Mouse (Mus musculus): ENCODE results near the gene Ugt1a5. TPM values are rescaled to one million over a fixed set of nuclear protein-coding genes. Genes with fewer than 3 reads are reported as not detected.

The Ugt1a5 gene
- total and polyA plus RNA-seq, 2 experiments from 2014 or later, result 0.26 TPM; not detected in 1

DNA sequence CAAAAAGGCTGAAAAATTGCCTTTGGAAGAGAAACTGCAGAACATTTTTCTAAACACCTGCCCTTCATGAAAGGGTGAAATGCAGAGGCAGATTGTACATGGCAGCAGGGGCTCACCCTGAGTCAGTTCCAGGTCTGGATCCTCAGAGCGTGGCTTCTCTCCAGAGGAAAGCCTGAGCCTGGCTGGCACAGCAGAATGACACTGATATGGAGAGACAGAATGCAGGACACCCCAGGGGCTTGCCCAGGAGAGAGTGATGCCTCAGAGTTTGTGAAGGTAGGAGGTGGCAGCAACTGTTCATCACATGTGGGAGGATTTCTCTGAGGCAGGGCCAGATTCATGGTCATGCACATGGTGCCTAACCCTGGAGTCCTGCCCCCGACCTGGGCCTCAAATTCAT, 34.2 kb downstream of the Ugt1a5 start:
- no peaks in the 10 kb centered on the region for H3K9me3 ChIP-seq (ENCODE audit: low read length)
- no peak for TF ChIP-seq CTCF (IDR thresholded peaks at IDR 0.05; ENCODE audit: low read depth)
- H3K4me2 ChIP-seq (ENCODE audit: low read depth, low read length), result no peak overlapping the region
- H3K4me3 ChIP-seq (ENCODE audit: low read length), result no peak overlapping the region
- DNase-seq (ENCODE audit: low spot score), result no peak
- no peaks in the 10 kb centered on the region for H3K36me3 ChIP-seq (ENCODE audit: insufficient read depth, low read length)
- no peaks in the 10 kb centered on the region for H3K27me3 ChIP-seq (ENCODE audit: insufficient read depth, low read length)
- no peak for ATAC-seq
- no peaks in the 10 kb centered on the region; the same call in 1 of the 2 replicates for H3K4me1 ChIP-seq (ENCODE audit: insufficient read depth, low read length)
- H3K27ac ChIP-seq, result no peak overlapping the region
- WGBS, result 53% methylated on average over 2 of the region's 2 CpGs
- no peak overlapping the region for H3K9ac ChIP-seq (replicated peaks; ENCODE audit: low read length)

DNA sequence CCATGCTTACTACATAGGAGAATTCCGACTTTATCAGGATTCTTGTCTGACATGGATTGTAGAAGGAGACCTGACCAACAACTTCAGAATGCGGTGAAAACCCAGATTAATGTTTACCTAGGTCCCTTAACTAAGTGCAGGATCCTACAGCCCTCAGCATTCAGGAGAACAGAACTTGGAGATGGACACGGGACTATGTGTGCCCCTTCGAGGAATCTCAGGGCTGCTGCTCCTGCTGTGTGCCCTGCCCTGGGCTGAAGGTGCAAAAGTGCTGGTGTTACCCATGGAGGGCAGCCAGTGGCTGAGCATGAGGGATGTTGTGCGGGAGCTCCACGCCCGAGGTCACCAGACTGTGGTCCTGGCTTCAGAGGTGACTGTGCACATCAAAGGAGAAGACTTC, 34.6 kb downstream of the Ugt1a5 start, which contains the start of gene Ugt1a2:
Ugt1a2 (plus strand) TSS at position 146 of the 400 bp plus-strand sequence.
- ATAC-seq, result no peak
- peaks cover 4% of the 10 kb centered on the region; the same call in 1 of the 2 replicates for H3K4me1 ChIP-seq (ENCODE audit: insufficient read depth, low read length)
- WGBS, result 86% methylated on average over 7 of the region's 7 CpGs

DNA sequence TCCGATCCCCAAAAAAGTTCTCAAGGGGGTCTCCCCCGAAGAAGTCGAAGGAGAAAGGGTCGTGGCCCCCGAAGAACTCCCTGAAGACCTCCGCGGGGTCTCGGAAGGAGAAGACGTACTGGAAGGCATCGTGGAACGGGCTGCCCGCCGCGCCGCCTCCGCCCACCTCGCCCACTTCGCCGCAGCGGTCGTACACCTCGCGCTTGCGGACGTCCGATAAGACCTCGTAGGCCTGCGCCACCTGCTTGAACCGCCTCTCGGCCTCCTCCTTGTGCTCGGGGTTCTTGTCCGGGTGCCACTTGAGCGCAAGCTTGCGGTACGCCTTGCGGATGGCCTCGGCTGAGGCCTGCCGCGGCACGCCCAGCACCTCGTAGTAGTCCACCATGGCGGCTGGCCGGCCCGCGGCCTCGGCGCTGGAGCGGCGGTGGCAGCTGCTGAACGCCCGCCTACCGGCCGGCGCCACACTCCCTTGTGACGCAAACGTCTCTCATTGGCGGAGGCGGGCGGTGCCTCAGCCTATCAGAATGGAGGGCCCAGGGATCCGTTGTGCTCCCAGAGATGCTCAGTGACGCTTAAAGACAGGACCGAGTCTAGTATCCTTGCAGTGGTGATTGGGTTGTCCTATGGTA, 39.6 kb downstream of the Ugt1a5 start, which contains the start of gene Dnajb3:
Dnajb3 (minus strand) TSS at position 489 of the 629 bp plus-strand sequence.
- WGBS, result 6% methylated on average over 62 of the region's 62 CpGs
- no peaks in the 10 kb centered on the region for H3K9me3 ChIP-seq (ENCODE audit: low read length)
- peak; percentile 99 for ATAC-seq

More for the DNA sequence above, 34.6 kb downstream of the Ugt1a5 start, which contains the start of gene Ugt1a2:
- no peak for TF ChIP-seq CTCF (IDR thresholded peaks at IDR 0.05; ENCODE audit: low read depth)
- Histone ChIP-seq H3K9me3 (ENCODE audit: low read length) (no peaks in the 10 kb centered on the region), H3K36me3 (ENCODE audit: insufficient read depth, low read length) (no peaks in the 10 kb centered on the region), H3K4me2 (ENCODE audit: low read depth, low read length) (no peak within 1 kb of the TSS), H3K27me3 (ENCODE audit: insufficient read depth, low read length) (no peaks in the 10 kb centered on the region), H3K4me3 (ENCODE audit: low read length) (no peak within 1 kb of the TSS), H3K9ac (replicated peaks; ENCODE audit: low read length) (no peak within 1 kb of the TSS), H3K27ac (no peak within 1 kb of the TSS)
- DNase-seq (ENCODE audit: low spot score), result no peak

DNA sequence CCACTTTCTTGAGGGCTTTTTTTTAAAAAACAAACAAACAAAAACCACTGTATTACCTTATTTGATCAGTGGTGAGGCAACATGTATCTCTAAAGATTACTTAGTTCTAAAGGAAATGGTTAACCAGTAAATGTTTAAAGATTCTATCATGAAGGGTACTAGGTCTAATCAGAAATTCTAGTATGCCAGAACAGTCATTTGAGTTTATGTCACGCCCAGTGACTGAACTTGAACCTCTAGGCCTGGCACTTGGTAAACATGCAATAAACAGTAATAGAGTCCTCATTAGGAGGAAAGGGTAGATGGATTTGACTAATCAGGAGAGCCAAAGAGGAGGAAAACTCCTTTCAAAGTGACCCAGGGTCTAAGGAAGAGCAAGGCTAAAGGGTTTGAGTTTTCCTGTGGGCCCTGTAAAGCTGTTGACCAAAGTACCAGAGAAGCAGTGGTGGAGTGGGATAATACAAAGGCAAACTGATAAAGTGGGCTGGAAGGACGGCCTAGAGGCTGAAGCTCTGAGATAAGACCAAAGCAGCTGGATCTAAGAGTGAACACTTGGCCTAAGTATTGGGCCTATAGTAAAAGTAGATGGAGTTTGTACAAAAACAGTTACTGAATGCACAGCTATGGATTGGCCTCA, 41.1 kb downstream of the Ugt1a5 start:
- H3K4me1 ChIP-seq (ENCODE audit: insufficient read depth, low read length), result peaks cover 4% of the 10 kb centered on the region; the same call in 1 of the 2 replicates
- 80% methylated on average over 2 of the region's 2 CpGs for WGBS
- ATAC-seq, result no peak
- H3K27me3 ChIP-seq (ENCODE audit: insufficient read depth, low read length), result no peaks in the 10 kb centered on the region
- no peak for DNase-seq (ENCODE audit: low spot score)
- H3K4me3 ChIP-seq (ENCODE audit: low read length), result no peak overlapping the region
- H3K9ac ChIP-seq (replicated peaks; ENCODE audit: low read length), result no peak overlapping the region
- H3K36me3 ChIP-seq (ENCODE audit: insufficient read depth, low read length), result no peaks in the 10 kb centered on the region
- H3K9me3 ChIP-seq (ENCODE audit: low read length), result peaks cover 7% of the 10 kb centered on the region
- no peak overlapping the region for H3K4me2 ChIP-seq (ENCODE audit: low read depth, low read length)
- TF ChIP-seq CTCF (IDR thresholded peaks at IDR 0.05; ENCODE audit: low read depth), result no peak
- H3K27ac ChIP-seq, result no peak overlapping the region

More for the DNA sequence above, 39.6 kb downstream of the Ugt1a5 start, which contains the start of gene Dnajb3:
- H3K4me1 ChIP-seq (ENCODE audit: insufficient read depth, low read length), result peaks cover 4% of the 10 kb centered on the region; the same call in 1 of the 2 replicates
- peak; percentile 93 for DNase-seq (ENCODE audit: low spot score)
- H3K27me3 ChIP-seq (ENCODE audit: insufficient read depth, low read length), result no peaks in the 10 kb centered on the region
- TF ChIP-seq CTCF (IDR thresholded peaks at IDR 0.05; ENCODE audit: low read depth), result no peak
- peak within 1 kb of the TSS; percentile 58 for H3K9ac ChIP-seq (replicated peaks; ENCODE audit: low read length)
- peak within 1 kb of the TSS; percentile 74 for H3K4me2 ChIP-seq (ENCODE audit: low read depth, low read length)
- peak within 1 kb of the TSS; percentile 40 for H3K4me3 ChIP-seq (ENCODE audit: low read length)
- H3K27ac ChIP-seq, result peak within 1 kb of the TSS; percentile 48; the same call in 1 of the 2 replicates
- no peaks in the 10 kb centered on the region for H3K36me3 ChIP-seq (ENCODE audit: insufficient read depth, low read length)

DNA sequence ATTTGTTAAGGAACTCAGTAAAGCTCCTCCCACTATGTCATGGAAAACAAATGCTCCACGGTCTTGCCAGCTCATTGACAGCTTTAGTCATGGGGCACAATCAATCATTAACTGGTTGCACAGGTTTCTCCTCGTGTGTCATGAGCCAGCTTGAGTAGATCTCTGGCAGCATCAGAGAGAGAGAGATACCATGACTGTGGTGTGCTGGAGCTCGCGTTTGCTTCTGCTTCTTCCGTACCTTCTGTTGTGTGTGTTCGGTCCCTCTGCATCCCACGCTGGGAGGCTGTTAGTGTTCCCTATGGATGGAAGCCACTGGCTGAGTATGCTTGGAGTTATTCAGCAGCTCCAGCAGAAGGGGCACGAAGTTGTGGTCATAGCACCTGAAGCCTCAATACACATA, 46.0 kb downstream of the Ugt1a5 start, which contains the start of gene Ugt1a1:
Ugt1a1 (plus strand) TSS at position 148 of the 400 bp plus-strand sequence.
- Histone ChIP-seq H3K9ac (replicated peaks; ENCODE audit: low read length) (no peak within 1 kb of the TSS), H3K4me2 (ENCODE audit: low read depth, low read length) (no peak within 1 kb of the TSS), H3K4me1 (ENCODE audit: insufficient read depth, low read length) (no peaks in the 10 kb centered on the region), H3K4me3 (ENCODE audit: low read length) (no peak within 1 kb of the TSS), H3K27me3 (ENCODE audit: insufficient read depth, low read length) (no peaks in the 10 kb centered on the region), H3K9me3 (ENCODE audit: low read length) (peaks cover 52% of the 10 kb centered on the region), H3K27ac (no peak within 1 kb of the TSS), H3K36me3 (ENCODE audit: insufficient read depth, low read length) (no peaks in the 10 kb centered on the region)
- TF ChIP-seq CTCF (IDR thresholded peaks at IDR 0.05; ENCODE audit: low read depth), result no peak
- peak; percentile 18 for DNase-seq (ENCODE audit: low spot score)
- ATAC-seq, result 0 out of 2 replicates have a peak, but pooled peaks have one; percentile 13
- 69% methylated on average over 8 of the region's 8 CpGs for WGBS

DNA sequence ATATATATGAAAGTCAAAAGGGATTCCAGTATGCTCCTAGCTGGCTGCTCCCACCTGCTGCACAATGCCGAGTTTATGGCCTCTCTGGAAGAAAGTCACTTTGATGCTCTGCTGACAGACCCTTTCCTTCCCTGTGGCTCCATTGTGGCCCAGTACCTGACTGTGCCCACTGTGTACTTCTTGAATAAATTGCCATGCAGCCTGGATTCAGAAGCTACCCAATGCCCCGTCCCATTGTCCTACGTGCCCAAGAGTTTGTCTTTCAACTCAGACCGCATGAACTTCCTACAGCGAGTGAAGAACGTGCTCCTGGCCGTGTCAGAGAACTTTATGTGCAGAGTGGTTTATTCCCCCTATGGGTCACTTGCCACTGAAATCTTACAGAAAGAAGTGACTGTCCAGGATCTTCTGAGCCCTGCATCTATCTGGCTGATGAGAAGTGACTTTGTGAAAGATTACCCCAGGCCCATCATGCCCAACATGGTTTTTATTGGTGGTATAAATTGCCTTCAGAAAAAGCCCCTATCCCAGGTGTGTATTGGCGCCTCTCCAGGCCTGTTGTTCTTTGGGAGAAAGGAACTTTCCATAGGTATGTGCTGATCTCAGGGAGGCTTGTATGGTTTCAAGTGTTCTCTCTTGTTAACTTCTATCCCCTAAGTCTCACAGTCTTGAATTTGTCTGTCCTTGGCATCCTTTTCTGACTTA, 46.7 kb downstream of the Ugt1a5 start:
- H3K9ac ChIP-seq (replicated peaks; ENCODE audit: low read length), result no peak overlapping the region
- H3K4me3 ChIP-seq (ENCODE audit: low read length), result no peak overlapping the region
- H3K9me3 ChIP-seq (ENCODE audit: low read length), result peaks cover 59% of the 10 kb centered on the region
- no peak for TF ChIP-seq CTCF (IDR thresholded peaks at IDR 0.05; ENCODE audit: low read depth)
- peak; percentile 28 for ATAC-seq
- 62% methylated on average over 8 of the region's 8 CpGs for WGBS
- no peaks in the 10 kb centered on the region for H3K36me3 ChIP-seq (ENCODE audit: insufficient read depth, low read length)
- no peak overlapping the region for H3K27ac ChIP-seq
- no peaks in the 10 kb centered on the region for H3K27me3 ChIP-seq (ENCODE audit: insufficient read depth, low read length)
- DNase-seq (ENCODE audit: low spot score), result peak; percentile 23
- H3K4me2 ChIP-seq (ENCODE audit: low read depth, low read length), result no peak overlapping the region
- no peaks in the 10 kb centered on the region for H3K4me1 ChIP-seq (ENCODE audit: insufficient read depth, low read length)
